11 mouse cellular contexts compared by ENCODE assay signal in genomic region chr9:98130849-98131248, GRCm38 (mm10).
DNase-seq lines count a peak whose midpoint lies in the region; ATAC-seq lines count a peak whose summit lies in the region.
"Had no signal": no experiment of that assay in that cellular context is flagged by ENCODE, and none has a peak within 500 bp of the region (broad histone marks: within the 10 kb centered on the region; RNA-seq: fewer than 3 reads in every experiment).

No protein-coding gene starts in this region.

- H3K4me2 ChIP-seq in hindbrain, embryonic 11.5 days (replicated peaks; ENCODE audit: low read depth, low read length) = no peak overlapping the region
- H3K4me2 ChIP-seq: embryonic facial prominence, embryonic 12.5 days; lung, embryonic 14.5 days had no signal

- WGBS in hindbrain, embryonic 11.5 days = 88% methylated on average over 5 of the region's 5 CpGs
- WGBS in hindbrain, embryonic 10.5 days = 90% methylated on average over 5 of the region's 5 CpGs

- no peak overlapping the region for H3K9ac ChIP-seq in hindbrain, embryonic 11.5 days (ENCODE audit: low read depth, low read length)
- H3K9ac ChIP-seq: embryonic facial prominence, embryonic 12.5 days; lung, embryonic 14.5 days had no signal

- DNase-seq in hindbrain, embryonic 11.5 days (ENCODE audit: low spot score) = peak; percentile 3
- no peak for DNase-seq in hindbrain, embryonic 10.5 days (ENCODE audit: low spot score)
- DNase-seq in cerebellum, postnatal 10 days = peak; percentile 73 to 85
- peak; percentile 58 for DNase-seq in layer of hippocampus, adult 9-10 months (ENCODE audit: low spot score)
- peak; percentile 88 for DNase-seq in right cerebral cortex, adult 18-20 months
- no peak for DNase-seq in kidney, postnatal 4 days
- no peak for DNase-seq in urinary bladder, postnatal 25 days (ENCODE audit: low spot score)
- DNase-seq in lung, postnatal 25 days (ENCODE audit: low spot score) = no peak
- DNase-seq: heart, adult 18-20 months; lung, embryonic 14.5 days had no signal

- H3K9me3 ChIP-seq in hindbrain, embryonic 11.5 days (ENCODE audit: control insufficient read depth, low read length) = no peaks in the 10 kb centered on the region
- no peaks in the 10 kb centered on the region for H3K9me3 ChIP-seq in hindbrain, embryonic 10.5 days
- H3K9me3 ChIP-seq: embryonic facial prominence, embryonic 12.5 days had no signal

- H3K4me3 ChIP-seq in hindbrain, embryonic 11.5 days (ENCODE audit: low read depth, low read length) = no peak overlapping the region
- no peak overlapping the region for H3K4me3 ChIP-seq in hindbrain, embryonic 10.5 days
- H3K4me3 ChIP-seq: embryonic facial prominence, embryonic 12.5 days had no signal

- no peak overlapping the region for H3K27ac ChIP-seq in hindbrain, embryonic 11.5 days (ENCODE audit: low read depth, low read length)
- no peak overlapping the region for H3K27ac ChIP-seq in hindbrain, embryonic 10.5 days
- H3K27ac ChIP-seq: embryonic facial prominence, embryonic 12.5 days had no signal

- no peaks in the 10 kb centered on the region for H3K36me3 ChIP-seq in hindbrain, embryonic 11.5 days (ENCODE audit: control insufficient read depth, insufficient read depth, low read length)
- no peaks in the 10 kb centered on the region for H3K36me3 ChIP-seq in hindbrain, embryonic 10.5 days
- H3K36me3 ChIP-seq: embryonic facial prominence, embryonic 12.5 days had no signal

- no peaks in the 10 kb centered on the region for H3K27me3 ChIP-seq in hindbrain, embryonic 11.5 days (ENCODE audit: control insufficient read depth, insufficient read depth, low read length)
- no peaks in the 10 kb centered on the region for H3K27me3 ChIP-seq in hindbrain, embryonic 10.5 days (ENCODE audit: insufficient read depth, poor library complexity, severe bottlenecking)
- H3K27me3 ChIP-seq: embryonic facial prominence, embryonic 12.5 days had no signal

- no peak for ATAC-seq in hindbrain, embryonic 11.5 days (ENCODE audit: low FRiP score)

- H3K4me1 ChIP-seq in hindbrain, embryonic 11.5 days (replicated peaks; ENCODE audit: control insufficient read depth, insufficient read depth, low read length) = no peaks in the 10 kb centered on the region
- H3K4me1 ChIP-seq in hindbrain, embryonic 10.5 days (replicated peaks) = no peaks in the 10 kb centered on the region
- H3K4me1 ChIP-seq: embryonic facial prominence, embryonic 12.5 days had no signal

Comparison
In these comparisons a context has a peak if more than half of its experiments do, and no peak if none do; other contexts are left out.
1. DNase-seq: peak in hindbrain, embryonic 11.5 days (single experiment), cerebellum, postnatal 10 days (2 of 2), layer of hippocampus, adult 9-10 months (single experiment) and right cerebral cortex, adult 18-20 months (single experiment); none in hindbrain, embryonic 10.5 days (single experiment), kidney, postnatal 4 days (0 of 2), urinary bladder, postnatal 25 days (single experiment) and lung, postnatal 25 days (single experiment).